Mouse (Mus musculus) heart, embryonic 10.5 days (tissue): ENCODE measurements at regions not wholly inside any gene's neighbourhood (a gene's known extent, or its start where the extent isn't known, plus 50 kb on each side); places are given as distances from the start of the nearest gene placed in this dataset.

Experiments
- DNase-seq: peaks from one replicate; pipeline ENCODE4 v3.0.0-alpha.2; 2017; ENCODE audit warnings: low spot score
- H3K27ac ChIP-seq: fragments of 300-500 bp; sonication (generic); 2 replicates; pipeline ENCODE4 v1.5.1; 2016; ENCODE audit warnings: mild to moderate bottlenecking
- H3K27me3 ChIP-seq: fragments of 300-500 bp; sonication (generic); 2 replicates; pipeline ENCODE4 v1.6.1; 2016; ENCODE audit warnings: mild to moderate bottlenecking; ENCODE audit not compliant: poor library complexity, insufficient read depth, severe bottlenecking
- H3K36me3 ChIP-seq: fragments of 300-500 bp; sonication (generic); 2 replicates; pipeline ENCODE4 v1.6.1; 2016; ENCODE audit warnings: mild to moderate bottlenecking, moderate library complexity
- H3K4me1 ChIP-seq: fragments of 300-500 bp; sonication (generic); 2 replicates; pipeline ENCODE4 v1.6.1; 2016; ENCODE audit warnings: mild to moderate bottlenecking
- H3K4me3 ChIP-seq: fragments of 300-500 bp; sonication (generic); 2 replicates; pipeline ENCODE4 v1.5.1; 2016; ENCODE audit warnings: mild to moderate bottlenecking, moderate library complexity
- H3K9me3 ChIP-seq: fragments of 300-500 bp; sonication (generic); 2 replicates; pipeline ENCODE4 v1.6.1; 2016; ENCODE audit warnings: mild to moderate bottlenecking, moderate library complexity
- WGBS: fragments of 180-500 bp; shearing (Covaris S2); methylation state at CpG from one replicate; pipeline ENCODE4 v1.1.7; 2016; 5-methylcytosine and 5-hydroxymethylcytosine counted together

- Histone ChIP-seq H3K9me3 (no peaks in the 10 kb centered on the region), H3K27me3 (no peaks in the 10 kb centered on the region), H3K4me1 (no peaks in the 10 kb centered on the region), H3K36me3 (no peaks in the 10 kb centered on the region), H3K4me3 (no peak overlapping the region), H3K27ac (no peak overlapping the region)
- WGBS = 70% methylated on average over 6 of the region's 6 CpGs
- no peak for DNase-seq
These were observed 130.4 kb upstream of the Tmtc2 start for GRCm38 (mm10) chr10:105704472-105705235.

- H3K27ac ChIP-seq = no peak overlapping the region
- no peaks in the 10 kb centered on the region for H3K27me3 ChIP-seq
- H3K4me1 ChIP-seq = no peaks in the 10 kb centered on the region
- 75% methylated on average over 4 of the region's 4 CpGs for WGBS
- H3K4me3 ChIP-seq = no peak overlapping the region
- no peaks in the 10 kb centered on the region for H3K9me3 ChIP-seq
- no peak for DNase-seq
- no peaks in the 10 kb centered on the region for H3K36me3 ChIP-seq
These were observed 118.9 kb upstream of the Tmtc2 start for GRCm38 (mm10) chr10:105693131-105693530.

- 68% methylated on average over 9 of the region's 9 CpGs for WGBS
- Histone ChIP-seq H3K27ac (no peak overlapping the region), H3K9me3 (no peaks in the 10 kb centered on the region), H3K4me1 (no peaks in the 10 kb centered on the region), H3K36me3 (no peaks in the 10 kb centered on the region), H3K27me3 (no peaks in the 10 kb centered on the region), H3K4me3 (no peak overlapping the region)
- no peak for DNase-seq
These were observed 115.1 kb upstream of the Tmtc2 start for GRCm38 (mm10) chr10:105689388-105689787.

- no peaks in the 10 kb centered on the region for H3K36me3 ChIP-seq
- H3K27me3 ChIP-seq = no peaks in the 10 kb centered on the region
- DNase-seq = no peak
- no peak overlapping the region for H3K27ac ChIP-seq
- H3K9me3 ChIP-seq = no peaks in the 10 kb centered on the region
- no peak overlapping the region for H3K4me3 ChIP-seq
- no peaks in the 10 kb centered on the region for H3K4me1 ChIP-seq
- WGBS = 75% methylated on average over 9 of the region's 9 CpGs
These were observed 114.6 kb upstream of the Tmtc2 start for GRCm38 (mm10) chr10:105688879-105689278.

- no peaks in the 10 kb centered on the region for H3K36me3 ChIP-seq
- no peaks in the 10 kb centered on the region for H3K4me1 ChIP-seq
- H3K4me3 ChIP-seq = no peak overlapping the region
- no peaks in the 10 kb centered on the region for H3K9me3 ChIP-seq
- 93% methylated on average over 5 of the region's 5 CpGs for WGBS
- no peak for DNase-seq
- H3K27me3 ChIP-seq = no peaks in the 10 kb centered on the region
- no peak overlapping the region for H3K27ac ChIP-seq
These were observed 112.6 kb upstream of the Tmtc2 start for GRCm38 (mm10) chr10:105686876-105687275.

GRCm38 (mm10) chr10:105679598-105679997 lies 105.3 kb upstream of the Tmtc2 start:
- 84% methylated on average over 6 of the region's 6 CpGs for WGBS
- Histone ChIP-seq H3K4me3 (no peak overlapping the region), H3K9me3 (no peaks in the 10 kb centered on the region), H3K36me3 (no peaks in the 10 kb centered on the region), H3K27me3 (no peaks in the 10 kb centered on the region), H3K4me1 (no peaks in the 10 kb centered on the region), H3K27ac (no peak overlapping the region)
- no peak for DNase-seq

GRCm38 (mm10) chr10:105666959-105667358 lies 92.7 kb upstream of the Tmtc2 start:
- Histone ChIP-seq H3K9me3 (no peaks in the 10 kb centered on the region), H3K4me3 (no peak overlapping the region), H3K27ac (no peak overlapping the region), H3K36me3 (no peaks in the 10 kb centered on the region), H3K27me3 (no peaks in the 10 kb centered on the region), H3K4me1 (no peaks in the 10 kb centered on the region)
- WGBS = 73% methylated on average over 2 of the region's 2 CpGs
- no peak for DNase-seq

- H3K27me3 ChIP-seq = no peaks in the 10 kb centered on the region
- H3K4me1 ChIP-seq = no peaks in the 10 kb centered on the region
- no peak overlapping the region for H3K4me3 ChIP-seq
- no peaks in the 10 kb centered on the region for H3K9me3 ChIP-seq
- DNase-seq = no peak
- no peak overlapping the region for H3K27ac ChIP-seq
- WGBS = 87% methylated on average over 7 of the region's 7 CpGs
- no peaks in the 10 kb centered on the region for H3K36me3 ChIP-seq
These were observed 86.5 kb upstream of the Tmtc2 start for GRCm38 (mm10) chr10:105660761-105661160.

GRCm38 (mm10) chr10:105656788-105657187 lies 82.5 kb upstream of the Tmtc2 start:
- Histone ChIP-seq H3K36me3 (no peaks in the 10 kb centered on the region), H3K27me3 (no peaks in the 10 kb centered on the region), H3K4me1 (no peaks in the 10 kb centered on the region), H3K4me3 (no peak overlapping the region), H3K27ac (peak overlapping the region; percentile 47; the same call in 1 of the 2 replicates), H3K9me3 (no peaks in the 10 kb centered on the region)
- 72% methylated on average over 2 of the region's 2 CpGs for WGBS
- DNase-seq = no peak

- no peaks in the 10 kb centered on the region for H3K27me3 ChIP-seq
- H3K9me3 ChIP-seq = no peaks in the 10 kb centered on the region
- 89% methylated on average over 2 of the region's 2 CpGs for WGBS
- DNase-seq = no peak
- no peaks in the 10 kb centered on the region for H3K4me1 ChIP-seq
- no peak overlapping the region for H3K4me3 ChIP-seq
- H3K36me3 ChIP-seq = no peaks in the 10 kb centered on the region
- H3K27ac ChIP-seq = no peak overlapping the region
These were observed 78.2 kb upstream of the Tmtc2 start for GRCm38 (mm10) chr10:105652475-105652874.

GRCm38 (mm10) chr10:105639011-105639451 lies 64.8 kb upstream of the Tmtc2 start:
- Histone ChIP-seq H3K27me3 (no peaks in the 10 kb centered on the region), H3K27ac (no peak overlapping the region), H3K4me1 (no peaks in the 10 kb centered on the region), H3K9me3 (no peaks in the 10 kb centered on the region), H3K4me3 (no peak overlapping the region), H3K36me3 (no peaks in the 10 kb centered on the region)
- DNase-seq = no peak
- WGBS = 89% methylated on average over 9 of the region's 9 CpGs

GRCm38 (mm10) chr10:105638500-105638899 lies 64.2 kb upstream of the Tmtc2 start:
- H3K4me1 ChIP-seq = no peaks in the 10 kb centered on the region
- 86% methylated on average over 10 of the region's 10 CpGs for WGBS
- no peaks in the 10 kb centered on the region for H3K27me3 ChIP-seq
- DNase-seq = no peak
- H3K36me3 ChIP-seq = no peaks in the 10 kb centered on the region
- H3K9me3 ChIP-seq = no peaks in the 10 kb centered on the region
- no peak overlapping the region for H3K4me3 ChIP-seq
- no peak overlapping the region for H3K27ac ChIP-seq

GRCm38 (mm10) chr10:105626842-105627241 lies 52.6 kb upstream of the Tmtc2 start:
- Histone ChIP-seq H3K36me3 (no peaks in the 10 kb centered on the region), H3K4me3 (no peak overlapping the region), H3K9me3 (no peaks in the 10 kb centered on the region), H3K27ac (no peak overlapping the region), H3K27me3 (no peaks in the 10 kb centered on the region), H3K4me1 (no peaks in the 10 kb centered on the region)
- 66% methylated on average over 3 of the region's 3 CpGs for WGBS
- DNase-seq = no peak
